Mouse (Mus musculus) mammary gland, adult 2 months (tissue): Measurements from ENCODE around the gene Gm2237. TPM values are rescaled to one million over a fixed set of nuclear protein-coding genes. Genes with fewer than 3 reads are reported as not detected.

ENCODE experiments used
- polyA plus RNA-seq: library from polyadenylated mRNA; depleted of rRNA; stranded (reverse); fragments of >200 nt; gene quantifications from 2 replicates; pipeline ENCODE4 v1.2.3, GENCODE M21; 2012; ENCODE audit warnings: low replicate concordance; rRNA removed

Gm2237 gene
- 0.25 and 0.88 TPM in 2 replicates for polyA plus RNA-seq

DNA sequence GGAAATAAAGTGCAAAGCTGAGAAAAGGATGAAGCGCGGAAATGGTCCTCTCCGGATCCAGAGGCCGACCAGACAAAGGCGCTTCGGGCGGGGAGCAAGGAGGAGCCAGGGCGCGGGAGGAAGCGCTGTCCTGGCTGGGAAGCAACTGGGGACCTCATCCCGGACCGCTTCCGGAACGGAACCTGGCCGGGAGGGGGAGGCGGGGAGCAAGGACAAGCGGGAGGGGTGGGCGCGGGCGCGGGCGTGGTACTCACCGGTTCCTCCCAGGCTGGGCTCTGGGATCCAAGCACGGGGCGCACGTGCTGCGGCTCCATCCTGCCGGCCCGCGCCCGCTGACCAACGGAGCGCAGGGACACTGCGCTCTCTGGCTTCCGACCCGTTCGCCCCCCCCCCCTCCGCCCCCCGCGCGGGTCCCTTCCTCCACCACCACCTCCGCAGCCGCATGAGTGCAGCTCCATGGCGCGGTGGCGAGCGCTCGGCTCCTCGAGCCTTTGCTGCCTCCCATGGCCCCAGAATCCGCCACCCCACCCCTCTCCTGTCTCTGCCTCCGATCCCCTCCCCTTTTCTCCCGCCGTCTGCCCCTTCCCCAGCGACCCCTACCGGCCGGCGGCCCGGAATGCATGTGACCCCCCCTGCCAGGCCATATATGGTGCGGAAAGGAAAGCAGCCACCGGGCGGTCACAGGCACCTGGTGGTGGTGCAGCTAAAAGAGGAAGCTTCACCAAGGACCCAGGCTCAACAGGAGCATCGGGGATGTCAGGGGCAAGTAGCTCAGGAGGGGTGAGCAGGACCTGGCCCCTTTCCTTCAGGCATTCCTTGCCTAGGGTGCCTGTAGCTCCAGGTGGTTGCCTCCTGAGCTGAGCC is at the start of gene Gm2237:
Gene Gm2237 (minus strand): TSS at position 332 of the 864 bp plus-strand sequence.

GRCm38 (mm10) chr14:19602481-19602880 is 17.5 kb upstream of the Gm2237 start, which contains the start of gene Gm5458:
Gm5458 (minus strand) TSS chr14:19602581.

GRCm38 (mm10) chr14:19549863-19550262 is 35.1 kb downstream of the Gm2237 start, which contains the start of gene Gm2244:
Gm2244 (minus strand) TSS chr14:19549963.

Other genes starting within 250 kb of the Gm2237 start
- gene Gm21738, start 166.2 kb downstream of the Gm2237 start, polyA plus RNA-seq: not detected in 2 replicates
- gene Gm2244, start 35.2 kb downstream of the Gm2237 start, polyA plus RNA-seq: not detected in 2 replicates
- not detected in 2 replicates for gene Gm5458, start 17.4 kb upstream of the Gm2237 start, polyA plus RNA-seq
- 29.0 and 34.6 TPM in 2 replicates for gene Nid2, start 166.1 kb upstream of the Gm2237 start, polyA plus RNA-seq
- gene Rtraf, start 238.7 kb upstream of the Gm2237 start, polyA plus RNA-seq: 17.4 and 26.3 TPM in 2 replicates